Mouse (Mus musculus) cerebellum, postnatal 4 days (tissue): ENCODE results near the gene Raet1e.
"Not testable (repeated sequence)": the region's sequence is repeated elsewhere in the genome, so short reads cannot be mapped to it uniquely, and the experiment has no call there.

Experiments used
- DNase-seq, 2 experiments: peaks; one replicate each; pipeline ENCODE4 v3.0.0; 2022; ENCODE audit warnings: low spot score in 2 of 2, mixed read lengths in 1 of 2

Raet1e gene

DNA sequence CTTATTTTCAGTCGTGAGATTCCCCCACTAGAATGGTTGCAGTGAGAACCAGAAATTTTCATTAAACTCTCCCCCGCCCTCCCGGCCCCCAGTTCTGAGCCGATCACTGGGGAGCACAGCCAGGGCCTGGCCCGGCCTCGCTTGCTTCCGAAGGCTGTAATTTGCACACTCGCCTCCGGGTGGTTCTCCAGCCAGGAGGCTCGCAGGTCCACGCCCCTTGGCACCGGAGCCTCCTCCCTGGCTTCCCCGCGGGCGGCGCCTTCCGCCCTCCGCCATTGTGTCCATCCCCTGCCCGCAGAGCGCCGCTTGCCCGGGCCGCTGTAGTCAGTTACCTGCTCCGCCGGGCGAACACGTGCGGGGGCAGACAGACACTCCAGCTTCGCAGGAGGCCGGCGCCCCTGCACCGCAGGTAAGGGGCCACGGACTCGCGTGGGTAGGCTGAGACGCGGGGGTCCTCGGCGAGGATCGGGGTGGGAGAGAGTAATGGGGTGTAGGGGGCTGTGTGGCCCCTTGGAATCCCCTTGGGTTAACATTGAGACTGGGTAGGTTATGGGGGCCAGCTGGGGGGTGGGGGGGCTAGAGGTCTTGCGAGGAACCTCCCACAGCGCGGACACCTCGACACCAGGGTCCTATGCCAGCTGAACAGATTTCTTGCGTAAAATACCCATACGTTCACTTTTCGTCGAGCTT, at the start of gene Raet1e, which contains the start of gene H60b:
Gene Raet1e, plus strand, starts transcription at position 260 of the 690 bp plus-strand sequence.
Gene H60b, plus strand, starts transcription at position 277 of the 690 bp plus-strand sequence.
- DNase-seq = peak in 1 of 2 experiments; percentile 31

DNA sequence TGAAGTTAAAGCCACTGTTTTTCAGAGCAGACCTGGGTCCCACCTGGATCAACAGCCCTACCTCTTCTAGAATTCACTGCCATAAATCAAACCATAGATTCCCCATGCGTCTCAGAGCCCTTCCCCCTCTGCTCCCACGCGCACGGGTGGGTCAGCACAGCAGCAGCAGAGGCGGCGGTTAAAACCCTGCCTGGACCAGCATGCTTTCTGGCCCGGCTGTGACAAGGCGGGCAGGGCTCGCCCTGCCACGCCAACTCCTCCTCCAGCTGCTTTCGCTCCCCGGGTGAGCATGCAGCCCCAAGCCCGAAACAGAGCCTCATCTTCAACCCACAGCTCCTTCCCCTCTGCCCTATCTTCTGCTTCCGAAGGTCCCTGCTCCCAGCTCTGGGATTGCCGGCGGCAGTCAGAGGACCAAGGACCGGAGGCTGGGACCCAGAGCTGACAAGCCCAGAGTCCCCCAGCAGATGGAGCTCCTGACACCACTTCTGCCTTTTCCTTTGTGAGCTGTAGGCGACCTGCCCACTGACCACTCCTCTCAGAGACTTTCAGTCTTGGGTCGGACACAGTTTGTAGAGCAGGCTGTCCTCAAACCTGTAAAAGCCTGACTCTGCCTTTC, 17.6 kb upstream of the Raet1e start:
- DNase-seq = peak in 1 of 2 experiments; percentile 83

DNA sequence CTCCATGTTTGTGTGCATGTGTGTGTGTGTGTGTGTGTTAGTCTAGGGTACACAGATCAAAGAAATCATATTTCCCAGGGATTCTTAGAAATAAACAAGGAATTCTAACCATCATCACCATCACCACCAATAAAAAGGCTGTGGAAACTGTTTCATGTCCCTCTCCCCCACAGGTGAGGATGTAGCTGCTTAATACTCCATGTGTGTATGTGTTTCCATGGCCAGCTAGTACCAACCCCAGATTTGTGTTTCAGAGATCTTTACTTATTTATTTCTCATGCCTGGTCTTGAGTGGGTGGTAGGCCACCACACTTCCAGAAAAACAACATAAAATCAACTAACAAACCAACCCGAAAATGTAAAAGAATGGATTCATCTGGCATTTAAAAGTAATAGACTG, 16.2 kb upstream of the Raet1e start:
- DNase-seq = peak in 1 of 2 experiments; percentile 35

DNA sequence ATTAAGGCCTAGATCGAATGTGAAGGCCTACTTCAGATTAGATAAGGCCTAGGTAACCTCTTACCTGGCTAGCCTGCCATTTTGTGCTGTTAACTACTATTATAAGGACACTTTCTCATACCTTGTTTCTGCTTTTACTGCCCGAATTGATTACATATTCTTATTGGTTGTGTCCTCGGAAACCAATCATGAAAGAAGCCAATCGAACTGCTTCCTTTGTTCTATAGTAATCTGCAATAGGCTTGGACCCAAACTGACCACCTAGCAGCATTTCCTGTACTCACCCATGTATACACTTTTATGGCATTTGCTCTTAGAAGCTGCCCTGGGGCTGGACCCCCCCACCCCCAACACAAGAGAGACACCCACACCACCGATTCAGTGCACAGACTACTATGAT, 15.4 kb upstream of the Raet1e start:
- DNase-seq = no peak

DNA sequence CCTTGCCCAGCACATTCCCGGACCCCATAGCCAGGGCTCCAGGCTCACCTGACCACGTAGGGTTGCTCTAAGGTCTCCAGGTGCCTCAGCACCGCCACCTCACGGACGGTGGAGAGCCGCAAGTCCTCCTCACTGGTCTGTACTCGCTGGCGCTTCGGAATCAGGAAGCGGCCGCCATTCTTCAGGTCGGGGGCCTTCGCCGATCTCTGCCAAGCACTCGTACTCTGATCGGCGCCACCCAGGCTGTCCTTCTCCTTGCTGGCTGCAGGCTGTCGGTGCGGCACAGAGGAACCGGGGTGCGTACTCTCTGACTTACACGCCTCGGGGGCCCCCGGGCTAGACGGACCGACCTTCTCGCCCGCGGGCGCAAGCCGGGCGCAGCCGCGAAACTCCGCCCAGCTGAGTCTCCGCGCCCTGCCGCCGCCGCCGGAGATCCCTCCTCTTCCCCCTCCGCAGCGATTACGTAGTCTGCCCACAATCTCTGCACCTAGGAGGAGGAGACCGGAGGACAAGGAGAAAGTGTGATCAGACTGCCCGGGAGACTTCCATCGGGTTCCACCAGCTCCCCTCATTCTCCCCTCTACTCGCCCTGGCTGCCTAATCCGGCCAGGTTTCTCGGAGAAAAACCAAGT, 9.8 kb upstream of the Raet1e start:
- peak in 1 of 2 experiments; percentile 42 for DNase-seq

DNA sequence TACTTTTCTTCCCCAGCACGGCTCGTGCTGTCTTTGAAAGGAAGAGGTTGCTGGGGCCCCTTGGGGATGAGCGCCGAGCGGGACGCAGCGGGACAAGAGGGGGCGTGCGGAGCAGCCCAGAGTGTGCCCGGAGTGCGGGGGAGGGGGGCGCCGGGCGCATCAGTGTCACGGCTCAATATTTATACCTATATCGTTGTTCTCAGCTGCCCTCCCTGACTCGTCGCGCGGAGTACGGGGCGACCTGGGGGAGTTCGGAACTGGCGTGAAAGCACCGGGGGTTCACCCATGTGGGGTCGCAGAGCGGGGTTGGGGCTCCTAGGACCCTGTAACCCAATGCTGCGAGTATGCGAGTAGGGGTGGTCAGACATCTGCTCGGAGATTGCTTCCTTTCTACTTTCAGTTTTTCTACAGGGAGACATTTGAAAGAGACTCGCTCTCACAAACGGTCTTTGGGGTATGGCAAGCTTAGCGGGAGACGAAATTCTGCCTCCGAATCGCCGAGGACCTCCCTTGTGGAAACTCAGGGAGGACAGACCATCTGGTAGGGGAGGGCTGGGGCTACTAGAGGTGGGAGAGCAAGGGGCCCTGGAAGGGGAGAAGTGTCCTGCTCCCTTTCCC, 9.2 kb upstream of the Raet1e start, which contains the start of gene E030030I06Rik:
Gene E030030I06Rik, minus strand, starts transcription at position 198 of the 618 bp plus-strand sequence.
- peak in 1 of 2 experiments; percentile 18 for DNase-seq

DNA sequence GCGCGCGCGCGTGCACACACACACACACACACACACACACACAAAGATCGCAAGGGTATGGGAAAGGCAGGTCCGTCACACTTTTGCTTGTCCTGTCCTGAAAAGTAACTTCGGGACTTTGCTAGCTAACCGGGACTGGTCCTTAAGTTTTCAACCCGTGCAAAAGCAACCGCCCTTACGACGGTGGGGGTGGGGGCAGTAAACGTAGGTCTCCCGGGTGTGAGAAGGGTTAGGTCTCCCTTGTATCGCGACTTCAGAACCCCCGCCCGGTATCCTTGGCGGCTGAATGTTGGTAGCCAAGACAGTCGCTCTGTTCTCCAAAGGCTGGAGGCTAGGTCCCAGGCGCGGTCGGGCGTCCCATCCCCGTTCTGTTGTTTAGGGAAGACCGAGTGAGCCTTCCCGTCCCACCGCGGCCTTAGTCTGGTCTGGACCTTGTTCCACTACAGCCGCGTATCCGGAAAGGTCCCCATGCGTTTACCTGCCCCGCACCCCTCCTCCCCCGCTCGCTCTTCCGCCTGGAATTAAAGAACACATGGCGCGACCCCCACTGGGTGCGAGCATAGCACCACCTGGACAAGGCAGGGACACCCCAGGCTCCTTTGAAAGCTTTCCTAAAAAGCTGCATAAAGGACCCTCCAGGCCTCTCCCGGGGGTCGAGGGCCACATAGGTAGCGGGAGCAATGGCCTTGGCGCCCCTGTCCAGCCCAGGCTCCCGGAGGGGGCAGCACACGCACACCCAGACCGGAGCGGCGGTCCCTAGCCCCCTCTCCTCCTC, 8.5 kb upstream of the Raet1e start:
- peak in 1 of 2 experiments; percentile 10 for DNase-seq

DNA sequence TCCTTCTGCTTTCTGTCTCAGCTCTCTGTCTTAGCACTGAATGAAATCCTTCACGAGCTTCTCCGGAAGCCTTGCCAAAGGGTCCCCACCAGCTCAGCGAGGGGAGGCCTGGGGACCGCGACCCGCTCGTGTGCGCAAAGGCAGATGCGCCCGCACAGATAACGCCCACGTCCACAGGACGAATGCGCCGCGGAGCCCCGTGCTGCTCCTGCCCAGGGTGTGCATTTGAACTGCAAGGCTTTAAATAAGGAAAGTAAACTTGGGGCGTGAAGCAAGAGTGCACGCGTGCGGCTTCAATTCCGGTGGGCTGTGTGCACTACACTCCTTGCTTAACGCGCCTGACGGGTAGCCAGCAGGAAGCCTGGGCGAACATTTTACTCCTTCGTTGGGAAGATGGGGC, 7.8 kb upstream of the Raet1e start:
- no peak for DNase-seq

DNA sequence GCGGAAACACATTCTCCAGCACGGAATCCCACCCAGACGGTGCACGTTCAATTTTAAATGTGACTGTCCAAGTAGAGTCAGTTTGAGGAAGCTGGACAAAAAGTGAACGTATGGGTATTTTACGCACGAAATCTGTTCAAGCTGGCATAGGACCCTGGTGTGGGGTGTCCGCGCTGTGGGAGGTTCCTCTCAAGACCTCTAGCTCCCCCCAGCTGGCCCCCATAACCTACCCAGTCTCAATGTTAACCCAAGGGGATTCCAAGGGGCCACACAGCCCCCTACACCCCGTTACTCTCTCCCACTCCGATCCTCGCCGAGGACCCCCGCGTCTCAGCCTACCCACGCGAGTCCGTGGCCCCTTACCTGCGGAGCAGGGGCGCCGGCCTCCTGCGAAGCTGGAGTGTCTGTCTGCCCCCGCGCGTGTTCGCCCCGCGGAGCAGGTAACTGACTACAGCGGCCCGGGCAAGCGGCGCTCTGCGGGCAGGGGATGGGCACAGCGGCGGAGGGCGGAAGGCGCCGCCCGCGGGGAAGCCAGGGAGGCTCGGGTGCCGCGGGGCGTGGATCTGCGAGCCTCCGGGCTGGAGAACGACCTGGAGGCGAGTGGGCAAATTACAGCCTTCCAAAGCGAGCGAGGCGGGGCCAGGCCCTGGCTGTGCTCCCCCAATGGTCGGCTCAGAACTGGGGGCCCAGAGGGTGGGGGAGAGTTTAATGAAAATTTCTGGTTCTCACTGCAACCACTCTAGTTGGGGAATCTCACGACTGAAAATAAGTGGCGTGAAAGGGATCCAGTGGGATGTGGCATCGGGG, 7.1 kb upstream of the Raet1e start:
- peak in 1 of 2 experiments; percentile 7 for DNase-seq

DNA sequence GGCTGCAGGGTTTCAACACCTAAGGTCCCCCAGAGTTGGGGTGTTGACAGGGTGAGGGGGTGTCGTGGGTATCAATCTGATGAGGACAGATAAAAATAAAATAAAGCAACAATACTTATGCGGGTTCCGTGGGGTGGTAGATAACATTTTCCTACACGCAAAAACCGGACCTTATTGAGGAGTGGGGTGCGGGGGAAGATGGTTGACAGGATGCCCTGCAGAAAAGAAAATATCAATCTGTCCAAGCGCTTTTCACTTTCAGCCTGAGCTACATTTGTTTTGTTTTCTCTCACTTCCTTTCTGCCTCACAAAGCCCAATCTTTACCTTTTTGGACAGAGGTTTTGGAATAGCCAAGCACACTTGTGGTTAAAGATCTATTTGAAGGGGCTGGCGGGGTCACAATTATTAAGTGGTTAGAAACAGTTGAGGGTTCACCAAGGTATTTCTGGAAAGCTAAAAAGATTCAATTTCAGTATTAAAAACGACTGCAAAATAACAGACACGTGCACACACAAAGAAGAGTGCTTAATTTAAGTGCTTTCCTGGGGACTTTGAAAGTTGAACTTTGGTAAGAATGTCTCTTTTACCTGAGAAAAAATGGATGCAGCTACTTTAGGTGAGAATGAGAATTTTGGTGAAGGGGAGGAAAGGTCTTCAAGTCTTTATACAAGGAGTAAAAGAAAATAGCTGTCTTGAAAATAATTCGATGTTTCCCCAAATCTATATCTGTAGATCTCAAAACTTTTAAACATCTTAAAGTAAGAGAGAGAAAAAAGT, 6.3 kb upstream of the Raet1e start:
- not testable (repeated sequence) for DNase-seq

DNA sequence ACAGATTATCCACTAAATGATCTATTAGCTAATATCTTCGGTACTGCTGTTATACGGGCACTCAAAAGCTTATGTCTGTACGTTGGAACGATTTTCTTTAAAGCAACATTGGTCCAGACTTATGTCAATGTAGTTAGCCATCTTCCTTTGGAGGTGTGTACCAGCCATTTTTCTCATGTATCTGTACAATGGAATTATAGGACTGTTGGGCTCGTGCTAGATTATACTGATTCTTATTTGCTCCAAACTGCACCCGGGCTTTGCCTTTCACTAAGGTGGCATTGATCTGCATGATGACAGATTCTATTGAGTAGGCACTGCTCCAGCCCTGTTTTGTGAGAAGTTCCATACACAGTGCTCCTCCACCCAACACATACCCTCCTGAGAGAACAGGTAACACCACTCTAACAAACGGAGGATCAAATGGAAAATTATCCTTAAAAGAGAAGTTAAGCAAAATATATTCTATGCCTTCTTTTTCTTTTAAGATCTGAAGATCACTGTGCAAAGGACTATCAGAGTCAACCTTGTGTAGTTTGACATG, 5.2 kb upstream of the Raet1e start:
- DNase-seq = not testable (repeated sequence)

DNA sequence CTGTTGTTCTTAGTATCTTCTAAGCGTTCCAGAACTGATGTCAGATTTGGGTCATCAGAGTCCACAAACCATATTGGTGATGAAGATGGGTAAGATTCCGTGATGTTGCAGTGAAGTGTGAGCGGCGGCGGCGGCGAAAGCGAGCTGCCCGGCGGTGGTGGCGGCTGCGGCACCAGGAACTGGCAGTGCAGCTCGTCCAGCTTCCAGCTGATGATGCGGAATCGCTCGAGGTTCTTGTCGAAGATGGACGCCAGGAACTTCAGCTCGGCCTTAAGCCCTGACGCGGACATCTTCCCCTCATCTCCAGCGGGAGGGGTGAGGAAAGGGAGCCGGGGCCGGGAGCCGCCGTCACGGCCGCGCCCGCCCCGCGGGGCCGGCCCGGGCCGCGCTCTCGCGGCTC, 4.2 kb upstream of the Raet1e start:
- peak in 1 of 2 experiments; percentile 11 for DNase-seq

DNA sequence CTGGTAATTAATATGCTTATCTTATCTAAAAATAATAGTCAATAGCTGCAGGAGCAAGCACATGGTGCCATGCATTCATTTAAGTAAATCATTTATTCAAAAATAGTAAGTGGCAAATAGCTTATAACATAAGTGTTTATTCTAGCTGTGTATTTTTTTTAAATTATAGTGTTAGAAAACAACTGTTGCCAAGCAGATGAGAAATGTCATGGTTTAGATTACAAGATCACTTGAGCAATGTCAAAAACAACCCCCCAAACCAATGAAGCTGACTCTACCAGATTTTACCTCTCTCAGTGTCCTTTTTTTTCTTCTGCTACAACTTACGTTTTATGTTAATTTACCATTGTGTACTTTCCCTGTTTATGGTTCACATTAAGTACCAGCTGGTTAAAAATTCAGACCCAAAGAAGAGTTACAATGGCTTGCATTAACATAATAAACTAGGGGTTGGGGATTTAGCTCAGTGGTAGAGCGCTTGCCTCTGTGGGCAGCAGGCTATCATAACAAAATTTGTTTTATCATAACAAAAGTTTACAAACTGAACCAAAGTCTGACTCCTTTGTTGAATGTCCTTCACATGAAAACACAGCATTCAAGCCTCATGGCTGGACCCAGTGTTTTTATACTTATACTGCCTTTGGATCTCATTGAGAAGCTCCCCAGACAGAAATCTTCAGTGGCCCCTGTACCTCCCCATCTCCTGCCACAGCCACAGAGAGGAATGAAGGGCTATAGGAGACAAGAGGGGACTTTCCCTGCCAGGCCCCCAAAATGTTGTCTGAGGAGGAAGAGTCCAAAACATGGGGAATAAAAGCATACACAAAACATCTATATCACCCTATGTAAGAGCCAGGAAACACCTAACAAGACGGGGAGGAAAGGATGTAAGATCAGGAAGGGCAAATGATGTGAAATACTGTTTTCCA, 3.2 kb upstream of the Raet1e start:
- no peak for DNase-seq

DNA sequence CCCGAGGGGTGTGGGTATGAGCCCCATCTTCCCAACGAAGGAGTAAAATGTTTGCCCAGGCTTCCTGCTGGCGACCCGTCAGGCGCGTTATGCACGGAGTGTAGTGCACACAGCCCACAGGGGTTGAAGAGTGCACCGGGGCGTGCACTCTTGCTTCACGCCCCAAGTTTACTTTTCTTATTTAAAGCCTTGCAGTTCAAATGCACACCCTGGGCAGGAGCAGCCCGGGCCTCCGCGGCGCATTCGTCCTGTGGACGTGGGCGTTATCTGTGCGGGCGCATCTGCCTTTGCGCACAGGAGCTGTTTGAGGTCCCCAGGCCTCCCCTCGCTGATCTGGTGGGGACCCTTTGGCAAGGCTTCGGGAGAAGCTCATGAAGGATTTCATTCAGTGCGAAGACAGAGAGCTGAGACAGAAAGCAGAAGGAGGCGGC, 777 bp downstream of the Raet1e start:
- no peak for DNase-seq

DNA sequence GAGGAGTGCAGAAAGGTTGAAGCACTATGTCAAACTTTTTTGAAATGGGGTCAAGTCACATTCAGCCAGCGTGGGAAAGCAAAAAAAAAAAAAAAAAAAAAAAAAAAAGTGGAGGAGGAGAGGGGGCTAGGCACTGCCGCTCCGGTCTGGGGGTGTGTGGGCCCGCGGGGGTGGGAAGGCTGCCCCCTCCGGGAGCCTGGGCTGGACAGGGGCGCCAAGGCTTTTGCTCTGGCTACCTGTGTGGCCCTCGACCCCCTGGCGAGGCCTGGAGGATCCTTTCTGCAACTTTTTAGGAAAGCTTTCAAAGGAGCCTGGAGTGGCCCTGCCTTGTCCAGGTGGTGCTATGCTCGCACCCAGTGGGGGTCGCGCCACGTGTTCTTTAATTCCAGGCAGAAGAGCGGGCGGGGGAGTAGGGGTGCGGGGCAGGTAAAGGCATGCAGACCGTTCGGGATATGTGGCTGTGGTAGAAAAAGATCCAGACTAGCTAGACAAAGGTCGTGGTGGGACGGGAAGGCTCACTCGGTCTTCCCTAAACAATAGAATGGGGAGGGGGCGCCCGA, 1.3 kb downstream of the Raet1e start:
- no peak for DNase-seq

DNA sequence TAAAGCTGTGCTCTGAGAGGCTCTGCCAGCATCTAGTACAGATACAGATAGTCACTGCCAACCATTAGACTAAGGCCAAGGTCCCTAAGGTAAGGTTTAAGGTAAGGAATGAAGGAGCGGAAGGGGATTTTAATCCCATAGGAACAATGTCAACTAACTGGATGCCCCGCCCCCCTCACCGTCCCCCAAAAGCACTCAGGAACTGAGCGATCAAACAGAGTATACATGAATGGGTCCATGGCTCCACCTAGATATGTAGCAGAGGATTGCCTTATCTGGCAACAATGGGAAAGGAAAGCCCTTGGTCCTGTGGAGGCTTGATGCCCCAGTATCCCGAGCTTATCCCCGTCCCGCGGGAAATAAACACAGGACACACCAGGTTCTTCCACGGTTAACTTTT, 4.9 kb downstream of the Raet1e start:
- not testable (repeated sequence) for DNase-seq

DNA sequence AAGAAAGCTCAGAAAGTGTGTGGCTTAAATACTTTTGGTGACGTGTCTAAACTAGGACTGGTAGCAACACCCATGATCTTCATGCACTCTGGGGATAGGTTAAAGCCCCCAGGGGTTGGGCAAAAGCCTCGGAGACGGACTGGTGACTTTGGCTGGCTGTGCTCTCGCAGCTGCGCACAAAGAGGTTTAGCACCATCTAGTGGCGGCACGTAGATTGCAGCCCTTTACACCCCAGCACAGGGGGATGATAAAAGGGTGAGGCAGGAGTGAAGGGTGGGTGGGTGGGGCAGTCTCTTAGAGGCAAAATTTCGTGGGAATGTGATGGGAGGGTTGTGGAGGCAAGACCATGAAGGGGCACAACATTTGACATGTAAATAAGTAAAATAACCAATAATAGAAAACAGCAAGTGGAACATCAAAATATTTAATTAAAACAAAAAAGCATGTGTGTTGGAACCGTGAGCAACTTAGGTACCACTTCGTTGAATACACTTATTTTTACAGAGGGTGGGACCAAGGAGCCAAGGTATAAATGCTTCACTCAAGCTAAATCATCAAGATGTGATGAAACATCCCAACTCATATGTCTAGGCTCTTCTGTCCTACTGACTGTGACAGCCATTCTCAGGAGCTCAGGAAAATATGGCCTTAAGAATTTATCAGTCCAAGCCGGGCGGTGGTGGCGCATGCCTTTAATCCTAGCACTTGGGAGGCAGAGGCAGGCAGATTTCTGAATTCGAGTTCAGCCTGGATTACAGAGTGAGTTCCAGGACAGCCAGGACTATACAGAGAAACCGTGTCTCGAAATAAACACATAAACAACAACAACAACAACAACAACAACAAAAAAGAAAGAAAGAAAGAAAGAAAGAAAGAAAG, 5.6 kb downstream of the Raet1e start:
- DNase-seq = peak; percentile 66 to 77
